Mouse (Mus musculus) left cerebral cortex, adult 18-20 months (tissue): Measurements from ENCODE around the gene Mapk13. TPM values are rescaled to one million over a fixed set of nuclear protein-coding genes. Genes with fewer than 3 reads are reported as not detected.
"Not testable (repeated sequence)": the region's sequence is repeated elsewhere in the genome, so short reads cannot be mapped to it uniquely, and the experiment has no call there.

ENCODE experiments used
- DNase-seq, 2 experiments: peaks; one replicate each; pipeline ENCODE4 v3.0.0; 2021 to 2022; ENCODE audit warnings: low spot score in 2 of 2, mixed read lengths in 1 of 2
- long read RNA-seq, 2 experiments: library from polyadenylated mRNA; stranded (forward); transcript quantifications; one replicate each; pipeline ENCODE4 v2.0.0; 2021
- total RNA-seq, 2 experiments: library from RNA; stranded (reverse); gene quantifications; 2 replicates each; pipeline ENCODE4 v1.2.3; 2021

Gene Mapk13
- total RNA-seq: 1 to 10 TPM; 1.7 to 4.3 TPM
- long read RNA-seq, experiment 1, partial matches to known transcripts: 0 of 2 reads
- long read RNA-seq, experiment 1, other reads (novel, unspliced or antisense): 0 of 2 reads
- long read RNA-seq, experiment 2, partial matches to known transcripts: 1 of 2 reads
- long read RNA-seq, experiment 2, other reads (novel, unspliced or antisense): 0 of 2 reads

DNA sequence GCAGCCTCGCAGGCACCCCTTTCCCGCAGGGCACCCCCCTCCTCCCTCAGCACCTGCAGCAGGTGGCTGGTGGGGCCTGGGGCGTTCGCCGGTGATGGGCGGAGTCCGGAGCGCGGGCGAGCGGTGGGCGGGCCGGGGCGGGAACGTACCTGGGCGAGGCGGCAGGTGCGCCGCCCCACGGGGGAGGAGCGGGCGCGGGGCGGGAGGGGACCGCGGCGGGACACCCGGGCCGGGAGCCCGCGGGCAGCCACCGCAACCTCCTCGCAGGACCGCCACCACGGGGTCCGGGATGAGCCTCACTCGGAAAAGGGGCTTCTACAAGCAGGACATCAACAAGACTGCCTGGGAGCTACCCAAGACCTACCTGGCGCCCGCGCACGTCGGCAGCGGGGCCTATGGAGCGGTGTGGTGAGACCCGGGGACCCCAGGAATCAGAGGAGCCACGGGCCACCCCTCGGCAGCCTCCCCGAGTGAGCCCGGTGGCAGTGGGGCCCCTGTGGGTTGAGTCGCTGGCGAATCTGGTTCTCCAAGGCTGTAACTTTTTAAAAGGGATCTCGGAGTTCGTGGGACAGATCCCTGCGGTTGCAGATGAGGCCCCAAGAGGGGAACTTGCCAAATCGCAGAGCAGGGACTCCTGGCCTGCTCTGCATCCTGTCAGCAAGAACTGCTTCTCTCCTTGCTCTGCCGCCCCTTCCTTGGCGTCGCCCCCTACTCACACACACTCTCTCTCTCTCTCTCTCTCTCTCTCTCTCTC, at the start of gene Mapk13:
Mapk13 (plus strand) TSS at position 177 of the 754 bp plus-strand sequence.
- DNase-seq: no peak

DNA sequence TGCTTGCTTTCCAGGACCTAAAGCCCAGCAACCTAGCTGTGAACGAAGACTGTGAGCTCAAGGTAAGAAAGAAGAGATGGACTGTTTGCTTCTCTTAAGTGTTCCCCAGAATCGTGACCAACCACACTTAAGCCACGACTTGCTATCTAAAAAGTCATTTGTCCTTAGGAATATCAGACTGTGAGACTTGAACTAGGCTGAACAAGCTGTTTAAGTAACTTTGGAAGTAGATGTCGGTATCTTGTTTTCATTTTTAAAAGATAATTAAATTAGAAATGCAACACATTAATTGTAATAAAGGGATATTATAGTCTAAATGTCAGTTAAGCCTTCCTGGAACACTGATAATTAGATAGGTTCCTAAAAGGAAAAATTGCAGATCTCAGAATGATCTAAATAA, 43.3 kb upstream of the Mapk13 start, which contains the start of gene AC170998.1:
AC170998.1 (plus strand) TSS at position 301 of the 400 bp plus-strand sequence.
- no peak for DNase-seq

DNA sequence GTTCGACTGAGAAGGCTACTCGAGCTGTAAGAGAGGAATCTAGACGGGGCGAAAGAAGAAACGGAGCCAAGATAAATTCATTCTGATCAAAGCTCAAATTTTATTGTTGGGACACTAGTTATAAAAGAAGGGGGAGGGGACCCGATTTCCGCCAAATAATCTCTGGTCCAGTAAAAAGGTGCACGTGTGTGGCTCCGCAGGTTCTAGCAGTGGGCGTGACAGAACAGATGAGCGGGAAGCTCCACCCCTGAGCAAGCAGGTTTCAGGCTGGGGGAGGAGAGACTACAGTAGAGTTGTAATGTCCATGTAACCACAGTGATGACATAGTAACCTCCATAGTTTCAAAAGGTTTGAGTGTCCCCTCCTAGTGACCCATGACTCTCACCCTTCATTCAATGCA, 41.6 kb upstream of the Mapk13 start:
- DNase-seq: not testable (repeated sequence)

DNA sequence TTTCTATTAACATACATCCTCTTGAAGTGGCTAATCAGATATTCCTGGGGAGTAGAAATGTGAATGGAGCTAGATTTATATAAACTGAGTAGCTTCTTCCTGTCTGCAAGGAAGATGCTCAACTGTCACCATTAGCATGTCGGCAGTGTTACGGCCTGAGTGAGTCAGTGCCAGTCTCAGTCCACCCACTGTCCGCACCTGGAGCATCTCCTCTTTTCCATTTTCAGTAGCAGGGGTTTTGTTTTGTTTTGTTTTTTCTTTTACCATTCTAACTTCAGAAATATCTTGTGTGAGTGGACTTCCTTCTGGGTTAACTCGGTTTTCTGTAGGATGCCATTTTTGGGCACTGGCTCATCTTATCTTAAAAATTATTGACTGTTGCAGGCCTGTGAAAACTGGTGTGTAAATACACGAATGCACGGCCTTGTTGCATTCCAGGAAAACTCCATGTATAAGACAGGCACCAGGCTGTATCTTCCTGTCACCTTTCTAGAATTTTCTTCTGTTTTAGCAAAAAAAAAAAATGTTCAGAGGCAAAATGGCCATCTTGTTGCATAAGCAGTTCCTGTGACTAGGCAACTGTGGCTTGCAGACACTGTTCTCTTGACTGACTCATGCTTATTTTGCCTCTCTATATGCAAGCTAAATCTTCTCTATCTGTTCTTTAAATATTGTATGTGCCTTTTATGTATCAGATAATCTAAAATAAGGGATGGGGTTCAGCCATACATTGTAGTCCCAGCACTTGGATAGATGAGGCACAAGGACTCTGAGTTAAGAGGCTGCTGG, 33.6 kb upstream of the Mapk13 start:
- peak in 1 of 2 experiments; percentile 31 for DNase-seq

DNA sequence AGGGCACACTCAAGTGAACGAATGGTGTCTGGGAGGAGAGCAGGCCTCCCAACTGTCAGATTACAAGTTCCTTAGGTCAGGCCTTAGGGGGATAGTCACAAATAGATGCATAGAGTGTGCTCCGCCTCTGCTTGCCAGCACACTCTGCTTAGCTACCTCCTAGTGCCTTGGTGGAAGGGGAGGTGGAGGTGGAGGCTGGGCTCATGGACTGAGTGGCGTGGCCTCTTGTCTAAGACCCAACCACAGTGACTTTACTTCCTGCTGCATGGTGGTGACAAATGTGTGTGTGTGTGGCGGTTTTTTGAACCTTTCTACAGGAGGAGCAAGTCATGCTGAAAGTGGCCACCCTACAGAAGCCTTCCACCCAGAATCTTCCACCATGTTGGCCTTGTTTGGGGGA, 32.6 kb upstream of the Mapk13 start:
- DNase-seq: no peak

DNA sequence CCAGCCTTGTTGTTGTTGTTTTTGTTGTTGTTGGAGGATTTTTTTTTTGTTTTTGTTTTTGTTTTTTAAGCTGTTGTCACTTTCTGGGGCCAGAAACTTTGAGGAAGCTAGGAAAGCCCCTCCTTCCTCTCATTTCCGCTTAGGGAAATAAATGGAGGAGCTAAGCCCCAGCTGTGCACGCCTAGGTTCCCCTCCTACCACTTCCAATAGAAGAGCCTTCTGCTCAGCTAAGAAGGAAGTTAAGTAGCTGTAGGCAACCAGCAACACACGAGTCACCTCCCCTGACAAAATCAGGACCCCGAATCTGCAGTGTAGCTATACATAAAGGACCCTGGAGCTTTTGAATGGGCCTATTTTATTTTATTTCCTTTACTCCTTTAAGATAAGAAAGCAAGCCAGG, 31.1 kb upstream of the Mapk13 start:
- DNase-seq: no peak

DNA sequence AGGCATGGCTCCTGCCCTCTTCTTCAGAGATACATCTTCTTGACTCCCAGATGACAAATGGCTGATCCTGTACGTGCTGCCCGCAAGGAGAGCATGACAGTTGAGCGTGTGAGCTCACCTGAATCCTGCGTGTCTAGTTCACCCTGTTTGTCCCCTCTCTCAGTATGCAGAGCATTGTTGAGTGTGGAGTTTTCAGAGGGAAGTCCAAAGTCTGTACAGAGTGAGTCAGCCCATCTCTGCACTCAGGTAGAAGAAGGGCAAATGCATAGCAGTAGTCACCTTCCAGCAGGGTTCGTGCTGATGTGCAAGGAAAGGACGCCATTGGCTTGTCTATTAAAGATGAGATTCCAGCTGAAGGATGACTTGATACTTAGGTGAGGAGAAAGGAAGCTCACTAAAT, 29.9 kb upstream of the Mapk13 start:
- no peak for DNase-seq

DNA sequence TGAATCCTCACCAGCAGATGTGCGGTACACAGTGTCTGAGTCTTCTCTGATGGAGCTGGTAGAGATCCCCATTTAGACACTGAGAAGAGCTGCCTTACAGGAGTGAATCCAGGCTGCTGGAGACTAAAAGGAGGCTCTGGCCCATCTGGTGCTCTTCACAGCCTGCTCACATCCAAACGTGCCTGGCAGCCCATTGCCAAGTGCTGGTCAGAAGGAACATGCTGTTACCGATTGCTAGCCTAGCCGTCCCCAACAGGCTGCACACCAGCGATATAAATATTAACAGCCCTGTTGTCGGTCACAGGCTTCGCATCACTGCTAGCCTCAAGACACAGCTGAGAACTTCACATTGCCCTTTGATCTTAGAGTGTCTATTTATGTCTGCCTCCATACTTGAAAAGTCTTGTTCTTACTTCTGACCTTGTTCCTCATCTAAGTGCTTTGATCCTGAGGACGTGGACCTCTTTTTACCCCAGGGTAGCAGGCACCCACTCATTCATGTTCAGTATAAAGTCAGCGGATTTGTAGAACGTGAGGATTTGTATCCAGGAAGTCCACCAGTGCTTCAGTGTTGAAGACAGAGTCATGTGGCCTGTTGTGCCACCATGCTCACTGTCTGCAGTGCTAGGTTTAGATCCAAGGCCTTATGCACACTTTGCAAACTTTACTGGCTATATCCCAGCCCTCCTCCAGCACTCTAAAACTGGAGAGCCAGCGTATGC, 25.8 kb upstream of the Mapk13 start:
- DNase-seq: peak; percentile 71 to 77

DNA sequence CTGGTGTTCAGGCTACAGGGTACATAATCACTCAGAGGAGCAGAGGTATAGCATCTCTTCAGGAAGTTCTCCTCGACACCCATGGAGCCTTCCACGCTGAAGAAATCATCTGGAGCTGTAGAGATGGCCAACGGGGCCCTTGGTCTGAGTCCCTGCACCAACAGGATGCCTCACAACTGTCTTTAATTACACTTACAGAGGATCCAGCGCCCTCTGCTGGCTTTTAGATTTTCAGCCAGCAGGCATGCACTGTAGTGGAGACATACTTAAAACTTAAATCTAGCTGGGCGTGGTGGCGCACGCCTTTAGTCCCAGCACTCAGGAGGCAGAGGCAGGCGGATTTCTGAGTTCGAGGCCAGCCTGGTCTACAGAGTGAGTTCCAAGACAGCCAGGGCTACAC, 25.2 kb upstream of the Mapk13 start:
- DNase-seq: no peak

DNA sequence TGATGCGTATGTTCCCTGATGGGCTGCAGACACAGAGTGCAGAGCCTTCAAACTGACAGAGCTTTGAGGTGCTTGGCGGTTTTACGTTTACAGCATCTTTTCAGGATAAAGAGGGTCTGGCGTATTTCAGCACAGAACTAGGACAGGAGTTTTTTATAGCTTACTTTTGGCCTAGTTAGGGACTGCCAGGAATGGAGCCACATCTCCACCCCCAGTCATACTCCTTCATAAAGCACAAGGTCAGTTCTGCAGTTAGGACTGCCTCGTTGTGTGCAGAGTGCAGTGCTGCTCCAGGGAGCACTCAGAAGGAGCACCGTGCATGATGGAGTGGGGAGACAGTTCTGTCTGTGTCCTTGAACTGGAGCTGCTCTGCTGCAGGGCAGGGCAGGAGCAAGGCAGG, 23.3 kb upstream of the Mapk13 start:
- peak in 1 of 2 experiments; percentile 40 for DNase-seq

DNA sequence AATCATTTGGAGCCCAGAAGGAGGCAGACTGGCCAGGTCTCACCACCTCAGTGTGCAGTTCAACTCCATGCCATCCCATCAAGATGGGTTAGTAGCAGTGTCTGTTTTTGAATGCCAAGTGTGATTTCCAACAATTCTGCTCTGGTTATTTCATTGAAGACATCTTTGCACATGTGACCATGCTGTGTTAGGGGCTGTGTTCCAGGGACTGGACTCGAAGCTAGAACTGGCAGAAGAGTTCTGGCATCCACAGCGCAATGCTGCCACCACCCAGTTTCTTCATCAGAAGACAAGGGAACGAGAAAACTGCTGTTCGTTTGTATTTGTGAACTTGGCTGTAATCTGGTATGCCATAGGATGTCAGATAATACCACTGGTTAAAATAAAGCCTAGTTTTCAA, 21.1 kb upstream of the Mapk13 start:
- no peak for DNase-seq

DNA sequence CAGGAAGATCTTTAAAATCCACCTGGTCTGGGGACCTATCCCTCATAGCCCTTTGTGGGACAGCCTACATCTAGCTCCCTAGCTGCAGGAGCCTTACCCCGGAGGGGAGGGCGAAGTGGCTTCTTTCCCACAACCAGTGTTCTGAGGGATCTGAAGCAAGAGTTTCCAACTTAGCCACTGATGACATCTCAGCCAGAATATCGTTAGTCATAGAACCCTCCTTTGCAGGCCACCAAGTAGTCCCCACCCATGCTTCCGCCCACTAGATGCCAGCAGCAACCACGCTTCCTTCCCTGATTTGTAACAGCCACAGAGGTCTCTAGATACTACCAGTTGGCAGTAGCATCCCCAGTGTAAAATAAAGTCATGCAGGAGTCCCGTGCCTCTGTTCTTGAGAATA, 18.5 kb upstream of the Mapk13 start:
- peak in 1 of 2 experiments; percentile 16 for DNase-seq

DNA sequence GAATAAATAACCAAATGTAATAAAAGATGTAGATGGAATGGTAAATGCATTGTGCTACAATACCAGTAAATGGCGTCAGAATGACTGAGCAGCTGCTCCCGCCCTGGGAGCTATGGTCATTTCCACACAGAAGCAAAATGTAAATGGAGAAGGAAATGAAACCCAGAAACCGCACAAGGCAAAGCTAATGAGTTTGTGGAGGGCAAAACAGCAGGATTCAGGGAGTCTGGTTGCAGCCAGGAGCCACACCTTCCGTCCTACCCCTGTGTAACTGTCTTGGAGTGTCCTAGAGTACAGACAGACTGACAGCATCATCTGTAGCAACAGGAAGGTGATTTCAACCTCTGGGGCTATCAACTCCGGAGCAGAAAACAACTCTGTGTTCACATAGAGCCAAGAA, 12.7 kb upstream of the Mapk13 start:
- DNase-seq: no peak

DNA sequence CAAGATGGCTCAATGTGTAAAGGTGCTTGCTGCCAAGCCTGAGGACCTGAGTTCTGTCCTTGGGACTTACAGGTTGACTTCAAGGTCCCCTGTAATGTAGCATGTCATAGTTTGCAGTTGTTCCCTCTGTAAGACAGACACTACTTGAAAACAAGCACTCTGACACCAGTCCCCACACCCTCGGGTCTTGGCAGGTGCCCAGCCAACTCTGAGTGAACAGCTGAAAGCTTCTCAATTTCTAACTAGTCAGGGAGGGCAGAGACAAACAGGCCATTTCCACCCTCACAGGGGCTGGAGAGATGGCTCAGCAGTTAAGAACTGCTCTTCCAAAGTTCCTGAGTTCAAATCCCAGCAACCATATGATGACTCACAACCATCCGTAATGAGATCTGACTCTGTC, 11.6 kb upstream of the Mapk13 start:
- no peak for DNase-seq

DNA sequence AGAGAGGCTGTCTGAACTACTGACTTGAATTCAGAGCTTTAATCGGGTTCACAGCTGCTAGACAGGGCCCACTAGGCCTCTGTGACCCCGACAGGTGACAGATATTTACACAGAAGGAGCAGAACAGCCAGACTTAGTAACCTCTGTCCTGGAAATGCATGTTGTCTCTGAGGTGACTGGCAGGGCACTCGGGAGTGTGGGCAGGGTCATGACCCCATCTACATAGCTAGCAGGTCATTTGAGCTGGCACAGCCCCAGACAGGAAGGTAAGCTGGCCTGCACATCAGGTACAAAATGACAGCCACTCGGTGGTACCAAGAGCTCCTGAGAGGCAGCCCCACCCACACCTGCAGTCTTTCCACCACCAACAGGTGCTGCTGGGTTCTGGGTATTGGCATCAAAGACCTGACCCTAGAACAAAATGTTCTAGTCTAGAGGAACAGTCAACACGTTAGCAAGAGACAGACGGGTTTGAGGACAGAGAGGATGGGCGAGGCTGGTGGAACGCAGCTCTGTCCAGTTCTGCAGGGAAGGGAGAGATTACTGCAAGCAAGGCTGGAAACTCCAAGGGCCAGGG, 8.3 kb upstream of the Mapk13 start:
- DNase-seq: no peak

DNA sequence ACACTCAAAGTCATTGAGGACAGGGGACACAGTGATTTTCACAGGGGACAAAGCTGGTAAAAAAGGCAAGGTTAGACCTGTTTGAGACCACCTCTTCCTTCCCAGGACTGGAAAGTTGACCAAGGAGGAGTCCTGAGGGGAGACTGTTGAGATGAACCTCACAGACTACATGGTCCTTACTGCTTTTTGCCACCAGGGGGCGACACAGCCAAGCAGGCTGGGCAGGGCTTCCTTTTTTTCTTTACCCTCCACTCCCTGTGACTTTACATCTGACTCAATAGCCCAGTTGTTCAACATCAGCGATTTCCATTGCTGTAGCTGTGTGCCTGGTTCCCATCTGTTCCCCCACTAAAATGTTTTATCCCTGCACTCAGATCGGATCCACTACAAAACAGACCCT, 7.2 kb upstream of the Mapk13 start:
- DNase-seq: peak; percentile 77 to 82

DNA sequence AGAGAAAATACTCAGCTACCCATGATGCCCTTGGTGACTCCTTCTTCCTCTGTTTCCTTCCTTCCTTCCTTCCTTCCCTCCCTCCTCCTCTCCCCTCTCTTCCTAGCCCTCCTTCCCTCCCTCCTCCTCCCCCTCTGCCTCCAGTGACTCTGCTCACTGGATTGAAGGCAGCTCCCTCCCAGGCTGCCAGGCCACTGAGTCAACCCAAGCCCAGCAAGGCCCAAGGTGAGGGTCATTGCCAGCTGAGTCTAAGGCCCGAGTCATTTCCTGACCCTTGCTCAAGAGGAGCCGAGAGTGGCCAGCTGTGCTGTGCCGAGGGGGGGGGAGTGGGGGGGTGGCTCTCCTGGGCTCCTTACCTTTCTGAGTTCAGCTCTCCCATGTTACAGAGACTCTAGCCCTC, 2.9 kb upstream of the Mapk13 start:
- no peak for DNase-seq

DNA sequence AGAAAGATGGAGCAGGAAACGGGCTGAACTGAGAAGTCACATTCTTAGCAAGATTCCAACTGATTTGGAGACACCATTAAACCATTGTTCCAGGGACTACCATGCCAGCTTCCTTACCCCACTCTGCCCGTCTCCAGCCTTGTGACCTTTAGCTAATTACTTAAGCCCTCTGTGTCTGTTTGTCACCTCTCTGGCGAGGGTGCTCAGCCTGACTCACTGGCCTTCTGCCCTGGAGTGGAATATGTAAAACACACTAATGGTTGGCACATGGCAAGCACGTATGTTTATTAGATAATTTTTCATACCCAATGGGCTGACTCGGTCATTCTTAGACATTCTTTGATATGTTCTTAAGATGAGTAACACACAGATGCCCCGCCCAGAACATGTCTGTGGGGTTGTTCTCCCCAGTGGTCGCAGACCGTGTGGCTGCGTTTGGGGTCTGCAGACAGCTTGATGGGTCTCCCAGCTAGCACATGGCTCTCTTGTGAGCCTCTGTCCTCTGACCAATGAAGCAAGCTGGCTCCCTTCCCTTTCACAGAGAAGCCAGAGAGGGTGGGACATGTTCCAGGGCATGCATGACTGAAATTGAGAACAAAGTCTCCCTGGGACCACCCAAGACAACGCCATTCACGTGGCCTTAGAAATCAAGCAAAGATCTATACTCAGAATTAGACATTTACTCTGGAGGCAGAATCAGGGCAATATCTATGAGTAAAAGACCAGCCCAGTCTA, 2.1 kb upstream of the Mapk13 start:
- DNase-seq: no peak

DNA sequence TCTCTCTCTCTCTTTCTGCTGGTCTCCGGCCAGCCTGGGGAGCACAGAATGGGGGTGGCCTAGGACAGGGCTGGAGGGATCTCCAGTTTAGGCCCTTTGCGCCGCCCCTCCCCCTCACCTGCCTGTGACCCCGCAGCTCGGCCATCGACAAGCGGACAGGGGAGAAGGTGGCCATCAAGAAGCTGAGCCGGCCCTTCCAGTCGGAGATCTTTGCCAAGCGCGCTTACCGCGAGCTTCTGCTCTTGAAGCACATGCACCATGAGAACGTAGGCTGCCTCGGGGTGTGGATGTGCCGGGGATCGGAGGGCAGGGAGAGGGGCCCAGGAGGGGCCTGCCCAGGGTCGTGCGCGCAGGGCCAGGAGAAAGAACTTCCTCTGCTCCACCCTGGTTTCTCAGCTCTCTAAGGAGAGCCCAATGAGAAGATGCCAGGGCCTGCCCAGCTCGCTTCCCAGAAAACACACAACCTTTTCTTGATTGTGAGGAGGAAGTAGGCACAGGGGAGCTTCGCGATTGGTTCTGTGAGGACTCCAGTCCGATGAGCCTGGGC, 851 bp downstream of the Mapk13 start:
- peak in 1 of 2 experiments; percentile 13 for DNase-seq

DNA sequence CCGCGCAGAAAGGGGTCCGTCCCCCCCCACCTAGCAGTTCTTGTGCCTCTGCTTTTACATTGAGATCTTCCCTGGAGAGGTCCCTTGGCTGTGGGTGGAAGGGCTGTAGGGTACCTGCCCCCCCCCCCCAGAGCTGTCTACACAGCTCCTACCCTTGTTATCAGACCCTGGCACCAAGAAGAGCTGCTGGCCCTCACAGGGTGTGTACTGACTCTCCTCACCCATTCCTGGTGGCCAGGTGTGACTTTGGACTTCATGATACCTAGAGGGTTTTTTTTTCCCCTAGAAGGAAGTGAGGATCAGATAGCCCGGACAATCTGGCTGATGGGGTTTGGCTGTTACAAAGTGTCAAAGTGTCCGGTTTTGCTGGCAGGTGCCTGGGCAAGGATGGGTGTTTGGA, 2.2 kb downstream of the Mapk13 start:
- no peak for DNase-seq
